Mouse (Mus musculus) A20 (cell line): ENCODE data around the gene Rnf43.
A peak's percentile ranks its signal among the peaks of the same experiment; 100 is the strongest.

Experiments used
- DNase-seq: peaks from one replicate; pipeline ENCODE4 v3.0.0-alpha.2; 2011; ENCODE audit warnings: low read depth, low spot score

Rnf43 gene

GRCm38 (mm10) chr11:87709513-87710261 lies 47.2 kb downstream of the Rnf43 start:
- DNase-seq = no peak

- DNase-seq = no peak
Measured at GRCm38 (mm10) chr11:87710262-87710615, 47.7 kb downstream of the Rnf43 start.

DNA sequence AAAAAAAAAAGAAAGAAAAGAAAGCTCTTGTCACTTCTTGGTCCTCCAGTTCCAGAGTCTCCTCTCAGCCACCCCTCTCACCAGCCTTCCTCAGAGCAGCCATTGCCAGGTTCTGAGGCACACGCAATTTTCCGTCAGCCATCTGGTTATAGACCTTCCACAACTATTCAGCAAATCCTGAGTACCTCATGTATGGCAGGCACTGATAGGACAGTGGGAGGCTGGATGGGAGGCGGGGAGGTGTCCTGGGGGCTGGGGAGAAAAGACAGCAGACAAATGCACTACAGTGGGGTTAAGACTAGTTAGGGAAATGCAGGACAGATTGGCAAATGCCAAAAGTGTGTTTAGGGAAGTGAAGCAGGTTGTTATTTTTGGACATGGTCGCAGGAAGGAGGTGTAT lies 49.7 kb downstream of the Rnf43 start:
- DNase-seq = no peak

DNA sequence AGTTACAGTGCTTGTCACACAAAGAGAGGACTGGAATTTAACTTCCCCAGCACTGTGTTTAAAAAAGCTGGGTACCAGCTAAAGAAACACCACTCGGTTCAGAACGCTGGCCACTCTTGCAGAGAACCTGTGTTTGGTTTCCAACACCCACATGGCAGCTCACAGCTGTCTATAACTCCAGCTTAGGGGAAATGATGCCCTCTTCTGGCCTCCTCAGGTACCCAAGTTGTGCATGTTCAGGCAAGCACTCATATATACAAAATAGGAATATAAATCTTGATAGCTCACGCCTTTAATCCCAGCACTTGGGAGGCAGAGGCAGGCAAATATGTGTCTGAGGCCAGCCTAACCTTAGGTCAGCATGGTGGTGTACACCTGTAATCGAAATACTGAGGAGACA lies 53.5 kb downstream of the Rnf43 start:
- DNase-seq = peak; percentile 48

- DNase-seq = no peak
Measured at GRCm38 (mm10) chr11:87719526-87719925, 57.0 kb downstream of the Rnf43 start.

- DNase-seq = no peak
Measured at GRCm38 (mm10) chr11:87720324-87720723, 57.8 kb downstream of the Rnf43 start.

- no peak for DNase-seq
Measured at GRCm38 (mm10) chr11:87720839-87721238, 58.3 kb downstream of the Rnf43 start.

GRCm38 (mm10) chr11:87722168-87722567 lies 59.6 kb downstream of the Rnf43 start:
- DNase-seq = no peak

DNA sequence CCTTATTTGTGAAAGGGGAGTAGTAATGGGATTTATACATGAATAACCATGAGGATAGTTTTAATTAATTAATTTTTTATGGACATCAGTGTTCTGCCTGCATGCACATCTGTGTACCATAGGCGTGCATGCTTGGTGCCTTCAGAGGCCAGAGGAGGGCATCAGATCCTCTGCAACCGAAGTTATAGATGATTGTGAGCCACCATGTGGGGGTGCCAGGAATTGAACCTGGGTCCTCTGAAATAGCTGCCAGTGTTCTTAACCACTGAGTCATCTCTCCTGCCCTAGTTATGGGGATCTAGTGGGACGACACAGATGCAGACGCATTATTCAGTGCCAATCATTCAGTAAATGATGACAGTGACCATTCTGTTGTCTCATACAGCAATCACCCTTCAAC lies 60.4 kb downstream of the Rnf43 start:
- peak; percentile 32 for DNase-seq

- DNase-seq = no peak
Measured at GRCm38 (mm10) chr11:87725515-87725914, 63.0 kb downstream of the Rnf43 start.

GRCm38 (mm10) chr11:87725964-87726562 lies 63.5 kb downstream of the Rnf43 start:
- no peak for DNase-seq

DNA sequence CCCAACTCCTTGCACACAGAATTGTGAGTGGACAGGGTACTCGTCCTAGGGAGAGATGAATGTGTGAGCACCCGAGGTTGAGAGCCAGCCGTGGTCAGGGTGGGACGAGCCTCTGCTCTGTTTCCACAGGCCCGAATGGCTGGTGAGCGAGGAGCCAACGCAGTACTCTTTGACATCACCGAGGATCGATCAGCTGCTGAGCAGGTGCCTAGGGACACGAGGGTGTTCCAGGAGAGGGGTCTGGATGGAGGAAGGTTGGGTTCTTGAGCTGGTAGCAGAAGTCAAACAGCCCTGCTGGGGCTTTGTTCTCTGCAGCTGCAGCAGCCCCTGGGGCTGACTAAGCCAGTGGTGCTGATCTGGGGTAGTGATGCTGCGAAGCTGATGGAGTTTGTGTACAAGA lies 64.5 kb downstream of the Rnf43 start:
- DNase-seq = no peak

DNA sequence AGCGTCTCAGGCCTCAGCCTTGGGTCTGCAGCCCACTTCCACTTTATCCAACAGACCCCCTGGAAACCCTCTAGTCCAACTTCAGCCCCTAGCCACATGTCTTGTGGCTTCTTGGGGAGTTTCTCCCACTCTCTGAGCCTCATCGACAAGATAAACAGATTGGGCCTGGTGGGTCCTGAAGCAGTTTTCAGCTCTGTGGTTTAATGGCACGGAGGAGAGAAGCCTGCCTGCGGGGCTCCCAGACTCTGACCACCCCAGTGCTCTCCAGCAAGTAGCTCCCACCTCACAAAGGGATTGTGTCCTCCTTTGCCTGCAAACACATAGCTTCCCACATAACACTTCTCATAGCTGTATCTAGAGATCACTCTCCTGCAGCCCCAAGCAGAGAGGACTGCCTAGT lies 64.9 kb downstream of the Rnf43 start:
- no peak for DNase-seq

- DNase-seq = no peak
Measured at GRCm38 (mm10) chr11:87728850-87729592, 66.5 kb downstream of the Rnf43 start.

DNA sequence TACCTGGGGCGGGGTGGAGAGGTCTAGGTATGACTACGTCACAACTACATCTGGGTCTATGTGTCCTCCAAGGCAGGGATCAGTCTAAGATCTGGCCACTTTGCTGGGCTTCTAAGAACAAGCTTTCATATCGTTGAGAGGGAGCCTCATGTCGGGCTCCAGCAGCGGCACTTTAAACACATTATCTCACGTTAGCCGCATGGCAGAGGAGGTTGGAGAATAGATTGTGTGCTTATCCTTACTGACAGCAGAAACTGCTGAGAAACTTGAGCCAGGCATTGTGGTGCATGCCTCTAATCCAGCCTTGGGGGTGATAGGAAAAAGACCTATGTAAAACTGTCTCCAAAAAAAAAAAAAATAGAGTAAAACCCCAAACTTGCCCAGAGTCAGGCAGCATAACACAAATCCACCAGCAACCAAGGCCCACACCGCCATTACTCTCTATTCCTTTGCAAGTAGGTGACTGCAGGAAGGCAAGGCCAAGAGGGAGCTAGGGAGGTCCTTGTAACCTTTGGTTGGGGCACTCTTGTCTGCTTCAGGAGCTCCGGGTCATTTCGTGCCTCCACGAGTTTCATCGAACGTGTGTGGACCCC lies 67.2 kb downstream of the Rnf43 start:
- no peak for DNase-seq

DNA sequence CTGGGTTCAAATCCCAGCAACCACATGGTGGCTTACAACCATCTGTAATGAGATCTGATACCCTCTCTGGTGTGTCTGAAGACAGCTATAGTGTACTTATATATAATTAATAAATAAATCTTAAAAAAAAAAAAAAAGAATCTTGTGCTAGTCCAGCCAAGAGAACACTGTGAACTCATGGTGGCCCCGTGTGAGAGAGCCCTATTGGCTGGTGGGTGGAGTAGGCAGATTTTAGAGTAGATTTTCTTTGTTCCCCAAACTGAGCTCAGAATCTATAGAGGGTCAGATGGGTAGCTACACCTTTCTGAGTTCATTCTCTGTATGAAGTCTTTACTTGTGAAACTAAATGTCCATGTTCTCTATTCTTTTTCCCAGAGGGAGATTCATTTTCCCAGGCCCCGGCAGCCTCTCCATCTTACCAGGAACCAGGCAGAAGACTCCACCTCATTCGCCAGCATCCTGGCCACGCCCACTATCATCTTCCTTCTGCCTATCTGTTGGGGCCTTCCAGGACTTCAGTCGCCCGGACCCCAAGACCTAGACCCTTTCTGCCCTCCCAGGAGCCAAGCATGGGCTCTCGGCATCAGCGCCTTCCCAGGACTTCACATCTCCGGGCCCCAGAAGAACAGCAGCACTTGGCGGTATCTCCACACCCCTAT lies 68.3 kb downstream of the Rnf43 start:
- no peak for DNase-seq

GRCm38 (mm10) chr11:87734346-87734745 lies 71.8 kb downstream of the Rnf43 start:
- no peak for DNase-seq

GRCm38 (mm10) chr11:87735691-87736090 lies 73.2 kb downstream of the Rnf43 start:
- DNase-seq = no peak

GRCm38 (mm10) chr11:87736647-87737134 lies 74.2 kb downstream of the Rnf43 start:
- no peak for DNase-seq

- peak; percentile 99 for DNase-seq
Measured at GRCm38 (mm10) chr11:87737175-87737740, 74.7 kb downstream of the Rnf43 start, which contains the start of gene Supt4a. Supt4a (plus strand) TSS chr11:87737552.

DNA sequence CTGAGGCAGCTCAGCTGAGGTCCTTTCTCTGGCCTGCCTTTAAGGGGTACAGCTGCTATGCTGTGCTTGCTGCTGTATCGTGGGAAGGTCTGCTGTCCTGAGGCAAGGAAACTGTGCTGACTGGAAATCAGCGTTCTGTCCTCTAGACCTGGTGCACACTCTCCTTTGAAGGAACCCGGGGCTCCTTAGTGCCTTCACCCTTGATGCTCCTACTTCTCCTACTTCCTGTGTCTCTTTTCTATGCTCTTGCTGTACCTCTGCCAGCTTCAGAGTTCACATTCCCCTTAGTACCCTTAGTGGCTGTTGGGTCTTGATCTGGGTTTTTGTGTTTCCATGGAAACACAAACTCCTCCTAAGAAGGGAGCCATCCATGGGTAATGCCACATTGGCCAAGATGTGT lies 81.2 kb downstream of the Rnf43 start:
- DNase-seq = peak; percentile 40
